Mouse (Mus musculus) MEL (cell line): Measurements from ENCODE around the gene Ndufv1. TPM values are rescaled to one million over a fixed set of nuclear protein-coding genes. Genes with fewer than 3 reads are reported as not detected.
"Not testable (repeated sequence)": the region's sequence is repeated elsewhere in the genome, so short reads cannot be mapped to it uniquely, and the experiment has no call there.

Source experiments
- DNase-seq: peaks from one replicate; pipeline ENCODE4 v3.0.0; 2011; ENCODE audit warnings: low read depth, low spot score
- H3K27ac ChIP-seq: 2 replicates; pipeline ENCODE4 v1.5.1; 2012; ENCODE audit warnings: low read depth, mild to moderate bottlenecking, control low read depth, low read length, moderate library complexity; ENCODE audit not compliant: control insufficient read depth
- H3K27me3 ChIP-seq, 2 experiments: fragments of 150-350 bp in 1 of 2; sonication (generic) in 1 of 2; 2 replicates each; pipeline ENCODE4 v1.6.1; 2012; ENCODE audit warnings: low read length in 2 of 2, mild to moderate bottlenecking in 2 of 2, improper control_type of control experiment in 1 of 2, moderate library complexity in 1 of 2; ENCODE audit not compliant: insufficient read depth in 2 of 2, control insufficient read depth in 1 of 2
- H3K36me3 ChIP-seq, 2 experiments: 2 replicates each; pipeline ENCODE4 v1.6.1; 2012 to 2014; ENCODE audit warnings: low read length in 2 of 2, improper control_type of control experiment in 1 of 2, inconsistent platforms in 1 of 2, mild to moderate bottlenecking in 1 of 2; ENCODE audit not compliant: insufficient read depth in 2 of 2, control insufficient read depth in 1 of 2
- H3K4me1 ChIP-seq, 2 experiments: fragments of 150-350 bp in 1 of 2; sonication (generic) in 1 of 2; 2 replicates each; pipeline ENCODE4 v1.6.1; 2012; ENCODE audit warnings: low read length in 2 of 2, improper control_type of control experiment in 1 of 2, mild to moderate bottlenecking in 1 of 2; ENCODE audit not compliant: insufficient read depth in 2 of 2, control insufficient read depth in 1 of 2
- H3K4me3 ChIP-seq, 2 experiments: fragments of 150-350 bp in 1 of 2; sonication (generic) in 1 of 2; 2 replicates each; pipeline ENCODE4 v1.5.1; 2012; ENCODE audit warnings: low read depth in 2 of 2, low read length in 2 of 2, mild to moderate bottlenecking in 2 of 2, moderate library complexity in 2 of 2, control low read depth in 1 of 2, improper control_type of control experiment in 1 of 2; ENCODE audit not compliant: control insufficient read depth in 1 of 2, insufficient read depth in 1 of 2
- H3K79me2 ChIP-seq: 2 replicates; pipeline ENCODE4 v1.6.1; 2012; ENCODE audit warnings: mild to moderate bottlenecking, low read length, moderate library complexity; ENCODE audit not compliant: control insufficient read depth, poor library complexity, insufficient read depth
- H3K9ac ChIP-seq: 2 replicates; pipeline ENCODE4 v1.6.1; 2012; ENCODE audit warnings: low read depth, mild to moderate bottlenecking, control low read depth, low read length, moderate library complexity; ENCODE audit not compliant: control insufficient read depth, poor library complexity, severe bottlenecking
- H3K9me3 ChIP-seq: fragments of 150-350 bp; sonication (generic); replicated peaks from 2 replicates; pipeline ENCODE4 v1.6.1; 2012; ENCODE audit warnings: mild to moderate bottlenecking, low read length, improper control_type of control experiment, moderate library complexity; ENCODE audit not compliant: insufficient read depth
- CHD2 ChIP-seq: IDR thresholded peaks from 2 replicates; pipeline ENCODE4 v1.6.1; 2011; ENCODE audit warnings: low read length, improper control_type of control experiment
- CTCF ChIP-seq, 3 experiments: IDR thresholded peaks in 2 of 3; conservative IDR thresholded peaks in 1 of 3; 2 replicates each; pipeline ENCODE4 v1.5.1; 2011 to 2012; ENCODE audit warnings: low read length in 3 of 3, low read depth in 2 of 3, mild to moderate bottlenecking in 2 of 3, improper control_type of control experiment in 1 of 3, inconsistent platforms in 1 of 3, mixed read lengths in 1 of 3, moderate library complexity in 1 of 3; ENCODE audit not compliant: control insufficient read depth in 1 of 3, insufficient read depth in 1 of 3, poor library complexity in 1 of 3, severe bottlenecking in 1 of 3
- E2F4 ChIP-seq: IDR thresholded peaks from 2 replicates; pipeline ENCODE4 v1.6.1; 2011; ENCODE audit warnings: low read depth, low read length, improper control_type of control experiment, borderline replicate concordance
- EP300 ChIP-seq, 2 experiments: IDR thresholded peaks; 2 replicates each; pipeline ENCODE4 v1.6.1; 2011; ENCODE audit warnings: improper control_type of control experiment in 2 of 2, low read length in 2 of 2, low read depth in 1 of 2, mild to moderate bottlenecking in 1 of 2
- ETS1 ChIP-seq: IDR thresholded peaks from 2 replicates; pipeline ENCODE4 v1.6.1; 2012; ENCODE audit warnings: low read depth, mild to moderate bottlenecking, inconsistent platforms, low read length, improper control_type of control experiment, moderate library complexity
- GATA1 ChIP-seq: IDR thresholded peaks from 2 replicates; pipeline ENCODE4 v1.6.1; 2011; ENCODE audit warnings: low read depth, low read length, improper control_type of control experiment
- MAFK ChIP-seq: IDR thresholded peaks from 2 replicates; pipeline ENCODE4 v1.6.1; 2011; ENCODE audit warnings: low read depth, mild to moderate bottlenecking, low read length, improper control_type of control experiment, borderline replicate concordance
- MAX ChIP-seq: IDR thresholded peaks from 2 replicates; pipeline ENCODE4 v1.6.1; 2011; ENCODE audit warnings: low read length, improper control_type of control experiment
- MAZ ChIP-seq: IDR thresholded peaks from 2 replicates; pipeline ENCODE4 v1.6.1; 2012; ENCODE audit warnings: low read depth, mild to moderate bottlenecking, inconsistent platforms, low read length, improper control_type of control experiment
- MEF2A ChIP-seq: IDR thresholded peaks from 2 replicates; pipeline ENCODE4 v1.6.1; 2014; ENCODE audit warnings: low read depth, mild to moderate bottlenecking, inconsistent platforms, low read length, improper control_type of control experiment; ENCODE audit not compliant: poor library complexity, insufficient replicate concordance, severe bottlenecking; ENCODE audit errors: extremely low read depth
- NRF1 ChIP-seq: IDR thresholded peaks from 2 replicates; pipeline ENCODE4 v1.6.1; 2014; ENCODE audit warnings: low read depth, mild to moderate bottlenecking, inconsistent platforms, low read length, improper control_type of control experiment, moderate library complexity; ENCODE audit not compliant: poor library complexity, insufficient read depth, severe bottlenecking
- POLR2A ChIP-seq, 2 experiments: IDR thresholded peaks; 2 replicates each; pipeline ENCODE4 v1.6.1; 2011 to 2012; ENCODE audit warnings: low read length in 2 of 2, mild to moderate bottlenecking in 2 of 2, control low read depth in 1 of 2, improper control_type of control experiment in 1 of 2, low read depth in 1 of 2, moderate library complexity in 1 of 2; ENCODE audit not compliant: control insufficient read depth in 1 of 2, insufficient read depth in 1 of 2, poor library complexity in 1 of 2
- POLR2AphosphoS5 ChIP-seq: IDR thresholded peaks from 2 replicates; pipeline ENCODE4 v1.6.1; 2012; ENCODE audit warnings: low read depth, borderline replicate concordance, mild to moderate bottlenecking, inconsistent platforms, low read length, moderate library complexity, mixed read lengths
- RAD21 ChIP-seq: IDR thresholded peaks from 2 replicates; pipeline ENCODE4 v1.6.1; 2011; ENCODE audit warnings: mild to moderate bottlenecking, low read depth, low read length, improper control_type of control experiment
- RCOR1 ChIP-seq: IDR thresholded peaks from 2 replicates; pipeline ENCODE4 v1.6.1; 2012; ENCODE audit warnings: low read depth, mild to moderate bottlenecking, inconsistent platforms, low read length, improper control_type of control experiment
- SIN3A ChIP-seq: IDR thresholded peaks from 2 replicates; pipeline ENCODE4 v1.6.1; 2012; ENCODE audit warnings: low read length, improper control_type of control experiment, inconsistent platforms
- TAL1 ChIP-seq: IDR thresholded peaks from 2 replicates; pipeline ENCODE4 v1.6.1; 2012; ENCODE audit warnings: mild to moderate bottlenecking, inconsistent platforms, low read length, moderate library complexity, mixed read lengths
- TCF12 ChIP-seq: IDR thresholded peaks from 2 replicates; pipeline ENCODE4 v1.6.1; 2014; ENCODE audit warnings: low read depth, mild to moderate bottlenecking, inconsistent platforms, low read length, improper control_type of control experiment, moderate library complexity
- USF1 ChIP-seq: IDR thresholded peaks from 2 replicates; pipeline ENCODE4 v1.6.1; 2014; ENCODE audit warnings: low read depth, mild to moderate bottlenecking, inconsistent platforms, low read length, improper control_type of control experiment, moderate library complexity
- ZKSCAN1 ChIP-seq: IDR thresholded peaks from 2 replicates; pipeline ENCODE4 v1.6.1; 2012; ENCODE audit warnings: low read depth, mild to moderate bottlenecking, inconsistent platforms, low read length, improper control_type of control experiment, moderate library complexity
- ZMIZ1 ChIP-seq: IDR thresholded peaks from 2 replicates; pipeline ENCODE4 v1.6.1; 2012; ENCODE audit warnings: low read depth, mild to moderate bottlenecking, inconsistent platforms, low read length, improper control_type of control experiment, moderate library complexity
- polyA plus RNA-seq, 2 experiments: library from polyadenylated mRNA; stranded (reverse) in 1 of 2; unstranded in 1 of 2; fragments of >175 nt in 1 of 2; fragments of >200 nt in 1 of 2; gene quantifications; 2 replicates each; pipeline versions ENCODE4 v1.2.1 to v1.2.4; 2012; ENCODE audit warnings: low replicate concordance in 2 of 2, low read depth in 1 of 2; ENCODE audit not compliant: insufficient read length in 2 of 2, insufficient read depth in 1 of 2, missing spikeins in 1 of 2
- total RNA-seq: library from RNA; depleted of rRNA; stranded (reverse); fragments of 300-350 nt; gene quantifications from 2 replicates; pipeline ENCODE4 v1.2.3, GENCODE M21; 2012

The Ndufv1 gene
- total and polyA plus RNA-seq, 3 experiments, result 218 to 267 TPM; not detected in 1

DNA sequence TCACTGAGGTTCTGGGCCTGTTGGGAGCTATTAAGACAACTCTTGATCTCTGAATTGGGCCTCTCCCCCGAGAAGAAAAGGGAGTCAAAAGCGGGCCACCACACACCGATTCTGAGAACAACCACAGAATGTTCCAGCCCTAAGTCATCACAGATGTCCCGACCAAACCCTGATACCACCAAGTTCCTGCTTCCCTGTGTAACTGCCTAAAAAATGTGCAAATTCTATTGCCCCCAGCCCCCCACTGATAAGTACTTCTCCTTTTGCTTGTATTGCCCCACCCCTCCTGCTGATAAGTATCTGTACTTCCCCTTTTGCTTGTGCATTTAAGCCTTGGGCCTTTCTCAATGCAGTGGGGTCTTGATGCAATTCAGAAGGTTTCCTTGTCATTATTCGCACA lies 31.5 kb upstream of the Ndufv1 start:
- H3K36me3 ChIP-seq, H3K79me2 ChIP-seq, H3K9ac ChIP-seq, H3K4me3 ChIP-seq, H3K27me3 ChIP-seq, H3K9me3 ChIP-seq, H3K4me1 ChIP-seq: not testable (repeated sequence)
- DNase-seq, result peak; percentile 92
- H3K27ac ChIP-seq, result peak overlapping the region; percentile 86
- TF ChIP-seq GATA1 (peak; percentile 80), POLR2A (IDR thresholded peaks at IDR 0.05; ENCODE audit: control insufficient read depth in 1 of 2, insufficient read depth in 1 of 2, low read depth in 1 of 2, low read length in 2 of 2, poor library complexity in 1 of 2) (0 out of 4 replicates have a peak, but pooled peaks of 1 of the 2 experiments have one; percentile 21), E2F4 (0 out of 2 replicates have a peak, but pooled peaks have one; percentile 18), EP300 (IDR thresholded peaks at IDR 0.05; ENCODE audit: low read depth in 1 of 2, low read length in 2 of 2) (peak; percentile 61 to 87; a peak in 3 of 4 replicates), TAL1 (peak; percentile 73), ETS1 (peak; percentile 55), TCF12 (peak; percentile 70)

DNA sequence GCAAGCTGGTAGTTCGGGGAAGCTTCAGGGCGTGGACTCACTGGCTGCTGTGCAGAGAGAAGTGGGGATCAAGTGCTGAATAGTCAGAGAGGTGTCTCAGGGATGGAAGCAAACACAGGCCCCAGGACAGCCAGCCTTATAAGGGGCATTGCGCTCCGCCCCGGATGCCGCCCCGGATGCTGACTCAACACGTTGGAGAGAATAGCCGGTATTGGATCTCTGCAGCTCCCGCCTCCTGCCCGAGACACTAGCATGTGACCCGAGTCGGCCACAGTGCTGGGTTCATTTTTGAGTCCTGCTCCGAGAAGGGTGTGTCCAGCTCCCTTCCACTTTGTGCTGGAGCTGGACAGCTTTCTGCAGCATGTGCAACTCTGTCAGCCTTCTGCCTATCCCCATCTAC lies 29.5 kb upstream of the Ndufv1 start:
- Histone ChIP-seq H3K9ac (no peak overlapping the region), H3K79me2 (peaks cover 4% of the 10 kb centered on the region), H3K4me1 (peaks cover 0 to 9% of the 10 kb centered on the region in 2 experiments; a peak in 2 of 4 replicates), H3K4me3 (no peak overlapping the region), H3K36me3 (peaks cover 0 to 8% of the 10 kb centered on the region in 2 experiments; a peak in 2 of 4 replicates), H3K27me3 (no peaks in the 10 kb centered on the region), H3K27ac (no peak overlapping the region), H3K9me3 (no peaks in the 10 kb centered on the region)
- no peak for DNase-seq
- TF ChIP-seq POLR2A (IDR thresholded peaks at IDR 0.05; ENCODE audit: control insufficient read depth in 1 of 2, insufficient read depth in 1 of 2, low read depth in 1 of 2, low read length in 2 of 2, poor library complexity in 1 of 2) (no peak), SIN3A (no peak), NRF1 (no peak), ZMIZ1 (no peak), RAD21 (no peak), MAZ (no peak), MAFK (no peak), MEF2A (no peak), ZKSCAN1 (no peak), RCOR1 (no peak), TAL1 (no peak), CTCF (IDR thresholded peaks at IDR 0.05 in 2 of 3, conservative IDR thresholded peaks at IDR 0.05 in 1 of 3; ENCODE audit: control insufficient read depth in 1 of 3, insufficient read depth in 1 of 3, low read depth in 2 of 3, low read length in 3 of 3, poor library complexity in 1 of 3, severe bottlenecking in 1 of 3) (no peak), MAX (no peak), POLR2AphosphoS5 (no peak), USF1 (no peak), CHD2 (no peak)

DNA sequence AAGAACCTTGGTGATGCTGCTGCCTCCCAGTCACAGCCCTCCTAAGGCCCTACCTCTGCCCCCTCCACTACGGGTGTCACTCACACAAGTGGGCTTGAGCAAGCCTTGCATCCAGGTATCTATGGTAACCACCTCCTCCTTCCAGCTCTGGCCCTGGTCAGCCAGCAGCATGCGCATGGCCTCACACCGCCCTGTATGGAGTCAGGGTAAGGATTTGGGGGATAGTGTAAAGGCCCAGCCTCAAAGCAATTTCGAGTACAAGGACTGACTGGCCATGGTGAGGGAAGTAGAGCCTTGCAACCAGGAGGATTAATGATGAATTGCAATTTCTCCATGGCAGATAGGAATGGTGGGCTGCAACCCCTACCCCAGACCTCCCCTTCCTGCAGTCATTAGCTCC lies 28.9 kb upstream of the Ndufv1 start:
- not testable (repeated sequence) for H3K4me1 ChIP-seq, H3K79me2 ChIP-seq, H3K9ac ChIP-seq, H3K9me3 ChIP-seq, H3K27me3 ChIP-seq, H3K36me3 ChIP-seq, DNase-seq, H3K4me3 ChIP-seq, H3K27ac ChIP-seq

DNA sequence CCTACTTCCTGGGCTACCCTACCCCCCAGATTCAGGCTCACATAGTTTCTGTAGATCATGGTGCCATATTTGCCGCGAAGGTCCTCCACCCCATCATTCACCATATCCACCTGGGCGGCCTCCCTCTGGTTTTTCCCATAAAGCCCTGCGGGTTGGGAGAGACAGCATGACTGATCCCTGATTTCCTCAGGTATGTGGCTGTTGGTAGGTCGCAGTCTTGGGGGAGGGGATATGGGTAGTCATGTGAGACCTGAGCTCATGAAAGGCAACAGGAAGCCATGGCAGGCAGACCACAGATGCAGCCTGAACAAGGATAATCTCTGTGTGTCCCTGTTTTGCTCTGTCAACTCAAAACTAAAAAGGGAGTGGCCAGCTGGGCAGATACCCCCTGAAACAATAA lies 28.3 kb upstream of the Ndufv1 start:
- not testable (repeated sequence) for H3K4me1 ChIP-seq, H3K4me3 ChIP-seq

More for the DNA sequence above, 28.3 kb upstream of the Ndufv1 start:
- not testable (repeated sequence) for H3K27me3 ChIP-seq, H3K9me3 ChIP-seq, H3K79me2 ChIP-seq, H3K9ac ChIP-seq, H3K27ac ChIP-seq, DNase-seq, H3K36me3 ChIP-seq
